Mouse (Mus musculus) v-Abl transformed pro-B cells (cell line): ENCODE measurements around the gene Ppm1e.

Source experiments
- in situ Hi-C, 2 experiments: fragments of 400-800 bp; cut with MboI; formaldehyde crosslinking; loops; one replicate each; pipeline ENCODE4 v1.15.1; 2025; ENCODE audit not compliant: unreplicated experiment in 2 of 2

The Ppm1e gene

DNA sequence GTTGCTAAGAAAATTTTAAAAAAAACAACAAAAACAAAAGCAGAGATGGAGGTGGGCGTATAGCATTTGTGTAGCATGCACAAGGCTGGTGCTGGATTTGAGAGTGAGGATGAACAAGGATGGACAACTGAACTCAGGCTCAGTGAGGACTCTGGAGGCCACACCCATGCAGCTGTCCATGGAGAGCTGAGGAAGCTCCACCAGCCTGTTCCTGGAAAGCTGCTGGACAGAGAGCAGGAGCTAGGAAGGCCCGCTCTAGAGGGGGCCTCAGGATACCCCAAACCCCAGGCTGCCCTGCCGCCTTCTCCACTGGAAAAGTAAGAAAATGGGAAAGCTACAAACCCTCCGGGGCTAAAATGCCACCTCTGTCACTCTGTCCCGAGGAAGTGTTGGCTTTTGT, 101.5 kb downstream of the Ppm1e start:
- in situ Hi-C loops = no loop called here

DNA sequence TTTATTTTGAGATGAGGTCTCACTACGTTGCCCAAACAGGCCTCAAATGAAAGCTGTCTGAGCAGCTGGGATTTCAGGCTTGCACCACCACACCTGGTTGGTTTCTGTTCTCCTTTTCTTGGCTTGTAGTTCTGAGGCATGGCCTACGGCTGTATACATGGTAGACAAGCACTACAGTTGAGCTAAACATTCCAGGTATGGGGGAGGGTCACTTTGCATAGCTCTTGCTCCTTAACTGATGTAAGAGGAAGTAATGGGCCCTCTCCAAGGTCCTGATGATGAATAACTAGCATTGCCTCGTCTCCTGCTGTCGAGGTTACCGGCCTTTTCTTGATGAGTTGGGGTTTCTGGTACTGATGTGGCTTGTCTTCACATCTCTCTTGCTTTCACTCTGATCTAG, 104.7 kb downstream of the Ppm1e start:
- in situ Hi-C loops = no loop called here

- in situ Hi-C loops = no loop called here
These were observed 105.5 kb downstream of the Ppm1e start for GRCm38 (mm10) chr11:87253294-87253693.

- in situ Hi-C loops = no loop called here
These were observed 108.7 kb downstream of the Ppm1e start for GRCm38 (mm10) chr11:87250132-87250531.

DNA sequence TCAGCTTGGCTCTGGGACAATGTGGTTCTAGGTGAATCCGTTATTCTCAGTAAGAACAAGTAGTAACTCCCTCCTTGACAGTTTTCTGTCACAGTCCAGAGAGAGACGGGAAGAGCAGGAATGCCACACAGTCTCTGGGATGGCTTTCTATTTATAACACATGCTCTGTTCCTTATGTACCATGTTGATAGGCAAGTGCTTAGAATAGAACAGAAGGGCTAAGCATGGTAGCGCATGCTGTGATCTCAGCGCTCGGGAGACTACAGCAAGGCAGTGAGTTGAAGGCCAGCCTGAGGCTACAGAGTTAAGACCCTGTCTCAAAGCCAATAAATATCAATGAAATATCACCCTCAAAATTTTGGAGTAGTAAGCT, 111.3 kb downstream of the Ppm1e start:
- in situ Hi-C loops = no loop called here

DNA sequence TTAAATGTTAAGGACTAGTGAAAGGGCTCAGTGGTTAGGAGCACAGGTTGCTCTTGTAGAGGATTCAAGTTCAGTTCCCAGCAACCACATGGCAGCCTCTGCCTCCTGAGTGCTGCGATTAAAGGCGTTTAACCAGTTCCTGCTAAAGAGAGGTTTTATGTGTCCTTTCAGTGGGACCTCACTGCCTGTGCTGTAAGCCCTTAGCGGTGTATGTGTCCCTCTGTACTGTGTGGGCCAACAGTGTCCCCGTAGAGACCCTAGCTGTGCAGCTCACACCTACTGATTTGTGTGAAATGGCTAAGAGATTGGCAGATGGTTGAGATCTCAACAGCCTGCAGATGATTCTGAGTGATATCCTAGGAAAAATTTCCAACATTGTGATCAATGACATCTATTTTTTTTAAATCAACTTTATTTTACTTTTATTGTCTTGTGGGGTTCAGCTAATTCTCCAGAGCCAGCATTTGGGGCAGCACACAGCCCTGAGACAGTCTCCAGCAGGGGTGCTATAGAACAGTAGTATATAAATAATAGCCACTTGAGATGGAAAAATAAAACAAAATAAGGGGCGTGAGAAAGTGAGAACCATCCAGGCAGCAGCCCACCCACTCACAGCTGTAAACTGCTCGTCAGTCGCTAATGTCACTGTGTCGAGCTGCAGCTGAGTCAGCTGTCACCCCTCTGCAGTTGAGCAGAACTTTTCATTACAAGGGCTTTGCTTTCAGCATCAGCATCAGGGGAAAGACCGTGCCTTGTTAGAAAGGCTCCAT, 111.9 kb downstream of the Ppm1e start:
- in situ Hi-C loops = no loop called here

GRCm38 (mm10) chr11:87246107-87246651, 112.6 kb downstream of the Ppm1e start:
- in situ Hi-C loops = no loop called here

GRCm38 (mm10) chr11:87245171-87245840, 113.5 kb downstream of the Ppm1e start:
- in situ Hi-C loops = no loop called here

- in situ Hi-C loops = no loop called here
These were observed 117.6 kb downstream of the Ppm1e start for GRCm38 (mm10) chr11:87241256-87241655.

DNA sequence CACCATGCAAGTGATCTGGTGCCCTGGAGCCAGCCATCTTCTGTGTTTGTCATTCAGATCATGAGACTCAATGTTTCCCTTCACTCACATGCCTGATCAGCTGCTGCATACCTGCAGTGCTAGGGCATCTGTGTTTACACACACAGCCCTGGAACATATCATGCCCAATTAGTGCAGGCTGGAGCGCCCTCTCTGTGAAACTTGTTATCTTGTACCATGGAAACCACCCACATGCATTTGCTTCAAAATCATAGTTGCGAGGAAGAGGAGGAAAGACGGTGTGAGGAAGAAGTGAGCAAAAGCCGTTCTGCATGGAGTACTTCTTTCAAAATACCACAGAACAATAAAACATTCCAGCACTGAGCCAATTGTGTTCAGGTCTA, 118.0 kb downstream of the Ppm1e start:
- in situ Hi-C loops = no loop called here

- in situ Hi-C loops = no loop called here
These were observed 118.5 kb downstream of the Ppm1e start for GRCm38 (mm10) chr11:87240141-87240832.

GRCm38 (mm10) chr11:87238891-87239530, 119.8 kb downstream of the Ppm1e start:
- in situ Hi-C loops = no loop called here

- in situ Hi-C loops = no loop called here
These were observed 123.3 kb downstream of the Ppm1e start for GRCm38 (mm10) chr11:87235486-87235872.

- in situ Hi-C loops = no loop called here
These were observed 123.9 kb downstream of the Ppm1e start for GRCm38 (mm10) chr11:87234743-87235485.

DNA sequence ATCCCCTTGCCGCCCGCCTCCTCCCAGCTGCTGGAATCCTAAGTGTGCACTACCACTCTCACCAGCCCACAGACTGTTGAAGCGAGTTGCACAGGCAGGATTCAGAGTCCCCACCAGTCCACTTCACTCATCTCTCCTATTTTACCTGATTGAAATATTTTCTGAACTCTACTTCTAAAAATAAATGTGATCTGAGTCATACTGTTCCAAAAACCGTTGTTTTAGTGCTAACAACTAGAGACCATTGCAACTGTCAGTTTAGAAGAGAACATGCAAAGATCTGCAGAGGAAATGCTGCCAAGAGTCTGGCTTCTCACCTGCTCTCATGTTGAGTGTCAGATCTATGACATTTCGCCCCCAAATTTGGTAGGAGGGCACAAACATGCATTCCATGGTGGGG, 125.4 kb downstream of the Ppm1e start:
- in situ Hi-C loops = no loop called here

GRCm38 (mm10) chr11:87227056-87227455, 131.8 kb downstream of the Ppm1e start:
- in situ Hi-C loops = no loop called here

DNA sequence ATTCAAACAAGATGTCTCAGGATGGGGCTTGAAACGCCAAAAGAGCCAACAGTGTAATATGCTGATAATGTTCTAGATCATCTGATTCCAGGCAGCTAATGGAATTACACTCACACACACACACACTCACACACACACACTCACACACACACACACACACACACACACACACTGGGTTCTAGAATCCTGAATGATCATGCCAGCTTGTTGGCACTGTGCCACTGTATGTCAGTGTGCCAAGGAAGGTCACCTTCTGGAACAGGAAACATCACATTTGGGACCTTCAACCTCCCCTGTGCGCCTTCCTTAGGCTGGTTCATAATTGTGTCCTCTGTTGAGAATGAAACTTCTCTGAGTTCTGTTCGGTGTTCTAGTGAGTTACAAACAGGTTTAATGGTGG, 136.1 kb downstream of the Ppm1e start:
- in situ Hi-C loops = no loop called here

GRCm38 (mm10) chr11:87212313-87212712, 146.5 kb downstream of the Ppm1e start:
- in situ Hi-C loops = loop anchor here (5.0 to 10.0 kb wide), 6 partner anchors 52 to 552 kb away; partner anchors contain the start of gene Tspoap1 (in 1 of the 2)
